In the genomic region with DNA sequence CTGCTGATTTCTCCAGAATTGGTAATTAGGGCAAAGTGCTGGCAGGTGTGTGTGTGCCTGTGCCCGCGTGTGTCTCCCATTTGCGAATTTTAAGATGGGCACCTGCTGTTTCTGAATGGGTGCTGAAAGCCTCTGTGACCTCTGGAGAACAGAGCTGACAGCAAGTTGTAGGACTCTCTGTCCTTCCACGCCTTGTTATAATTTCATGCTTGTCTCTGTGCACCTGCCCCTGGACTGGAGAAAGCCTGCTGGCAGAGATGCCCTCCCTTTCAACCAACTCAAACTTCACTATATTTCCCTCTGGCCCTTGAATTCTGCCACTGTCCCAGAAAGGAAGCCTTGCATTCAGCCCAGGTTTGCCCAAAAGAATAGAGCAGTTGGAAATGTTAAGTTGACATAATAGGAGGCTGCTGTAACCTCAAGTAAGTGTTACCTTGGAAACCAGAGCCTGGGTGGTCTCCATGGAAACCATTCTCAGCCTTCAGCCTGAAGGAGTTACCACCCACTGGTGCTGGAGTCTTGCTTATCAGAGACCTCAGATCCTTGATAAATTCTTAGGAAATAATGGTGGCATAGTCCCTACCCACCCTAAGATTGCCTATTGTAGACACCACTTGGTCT, we compare ENCODE assay signal across 13 mouse cellular contexts. TPM values are rescaled to one million over a fixed set of nuclear protein-coding genes. Genes with fewer than 3 reads are reported as not detected.
DNase-seq lines count a peak whose midpoint lies in the region; ATAC-seq and TF ChIP-seq lines count a peak whose summit lies in the region.
"Had no signal": no experiment of that assay in that cellular context is flagged by ENCODE, and none has a peak within 500 bp of the region (broad histone marks: within the 10 kb centered on the region; RNA-seq: fewer than 3 reads in every experiment).

No protein-coding gene starts in this region.

- no peak for TF ChIP-seq CTCF in cerebellum, adult 2 months (IDR thresholded peaks at IDR 0.05; ENCODE audit: borderline replicate concordance, insufficient read depth, low read depth, low read length)

- ATAC-seq in midbrain, embryonic 12.5 days (ENCODE audit: low FRiP score, low read depth): peak; percentile 89

- H3K27ac ChIP-seq in midbrain, embryonic 12.5 days (replicated peaks): peak overlapping the region; percentile 73
- H3K27ac ChIP-seq in cerebellum, adult 2 months (ENCODE audit: insufficient read depth, low read length): no peak overlapping the region
- H3K27ac ChIP-seq: embryonic facial prominence, embryonic 12.5 days; heart, adult 2 months had no signal

- peaks cover 20% of the 10 kb centered on the region for H3K27me3 ChIP-seq in midbrain, embryonic 12.5 days
- H3K27me3 ChIP-seq in cerebellum, adult 2 months (ENCODE audit: control insufficient read depth, insufficient read depth, low read length): no peaks in the 10 kb centered on the region
- H3K27me3 ChIP-seq: CH12.LX; embryonic facial prominence, embryonic 12.5 days had no signal

- no peak for TF ChIP-seq POLR2A in cerebellum, adult 2 months (IDR thresholded peaks at IDR 0.05; ENCODE audit: borderline replicate concordance, insufficient read depth, low read length)

- WGBS in midbrain, embryonic 12.5 days: 12% methylated on average over 4 of the region's 4 CpGs
- 39% methylated on average over 4 of the region's 4 CpGs for WGBS in cerebellum, adult 2 months

- peaks cover 25% of the 10 kb centered on the region for H3K4me1 ChIP-seq in midbrain, embryonic 12.5 days
- no peaks in the 10 kb centered on the region for H3K4me1 ChIP-seq in cerebellum, adult 2 months (ENCODE audit: control insufficient read depth, insufficient read depth, low read length)

- peak; percentile 87 to 95 for DNase-seq in right cerebral cortex, postnatal 10 days (ENCODE audit: low spot score in 2 of 2)
- DNase-seq in right cerebral cortex, postnatal 25 days: no peak
- DNase-seq in frontal cortex, postnatal 10 days (ENCODE audit: low spot score in 2 of 2): peak; percentile 62 to 81
- DNase-seq in urinary bladder, adult 18-20 months (ENCODE audit: low spot score in 2 of 2): no peak
- DNase-seq in cerebellum, adult 2 months: no peak
- DNase-seq in thymus, postnatal 36 days: no peak
- DNase-seq in kidney, adult 11 months: no peak
- DNase-seq: heart, adult 2 months; kidney, adult 9 months had no signal

- peak overlapping the region; percentile 4 for H3K4me2 ChIP-seq in midbrain, embryonic 12.5 days (replicated peaks)
- H3K4me2 ChIP-seq: embryonic facial prominence, embryonic 12.5 days; liver, embryonic 11.5 days had no signal

- no peaks in the 10 kb centered on the region for H3K9me3 ChIP-seq in midbrain, embryonic 12.5 days
- H3K9me3 ChIP-seq: embryonic facial prominence, embryonic 12.5 days had no signal

- no peak overlapping the region for H3K9ac ChIP-seq in midbrain, embryonic 12.5 days (replicated peaks)
- H3K9ac ChIP-seq: embryonic facial prominence, embryonic 12.5 days had no signal

- H3K36me3 ChIP-seq in midbrain, embryonic 12.5 days: no peaks in the 10 kb centered on the region
- H3K36me3 ChIP-seq: embryonic facial prominence, embryonic 12.5 days had no signal

- no peak overlapping the region for H3K4me3 ChIP-seq in midbrain, embryonic 12.5 days
- H3K4me3 ChIP-seq in cerebellum, adult 2 months (replicated peaks; ENCODE audit: insufficient read depth, low read depth, low read length): no peak overlapping the region
- H3K4me3 ChIP-seq: embryonic facial prominence, embryonic 12.5 days; heart, adult 2 months had no signal

RNA-seq across cellular contexts. Expression of a gene that starts 11.3 kb away (rescaled TPM):
- 2.4 and 3.0 TPM in 2 replicates for polyA plus RNA-seq in midbrain, embryonic 12.5 days (2016; fragmentation: Nextera tagmentation; extraction: Ambion mirVana)
- polyA plus RNA-seq in cerebellum, adult 2 months (2012; rRNA removed): 4.3 and 5.3 TPM in 2 replicates
- polyA plus RNA-seq: heart, adult 2 months; liver, embryonic 11.5 days had no signal

RNA-seq across cellular contexts. Expression of a gene that starts 22.9 kb away (rescaled TPM):
- 146 and 163 TPM in 2 replicates for polyA plus RNA-seq in midbrain, embryonic 12.5 days (2016; fragmentation: Nextera tagmentation; extraction: Ambion mirVana)
- polyA plus RNA-seq in cerebellum, adult 2 months (2012; rRNA removed): 533 and 557 TPM in 2 replicates

RNA-seq across cellular contexts. Expression of a gene that starts 43.9 kb away (rescaled TPM):
- polyA plus RNA-seq in midbrain, embryonic 12.5 days (2016; fragmentation: Nextera tagmentation; extraction: Ambion mirVana): 0.05 and 0.08 TPM in 2 replicates
- 0.03 TPM in 2 replicates for polyA plus RNA-seq in cerebellum, adult 2 months (2012; rRNA removed)
- polyA plus RNA-seq: heart, adult 2 months; liver, embryonic 11.5 days had no signal

Comparison
In these comparisons a context has a peak if more than half of its experiments do, and no peak if none do; other contexts are left out.
1. DNase-seq: peak in right cerebral cortex, postnatal 10 days (2 of 2) and frontal cortex, postnatal 10 days (2 of 2); none in right cerebral cortex, postnatal 25 days (single experiment), urinary bladder, adult 18-20 months (0 of 2), cerebellum, adult 2 months (0 of 2), thymus, postnatal 36 days (0 of 2) and kidney, adult 11 months (single experiment).